Mouse (Mus musculus) lung, adult 2 months (tissue): ENCODE measurements at regions not wholly inside any gene's neighbourhood (a gene's known extent, or its start where the extent isn't known, plus 50 kb on each side); places are given as distances from the start of the nearest gene placed in this dataset.

Source experiments
- CTCF ChIP-seq: fragments of 200-500 bp; IDR thresholded peaks from 2 replicates; pipeline ENCODE4 v1.5.1; 2011; ENCODE audit warnings: mild to moderate bottlenecking, low read length, control low read depth; ENCODE audit not compliant: insufficient read depth
- POLR2A ChIP-seq: fragments of 200-500 bp; IDR thresholded peaks from 2 replicates; pipeline ENCODE4 v1.6.1; 2011; ENCODE audit warnings: low read depth, mild to moderate bottlenecking, control low read depth, low read length, borderline replicate concordance; ENCODE audit errors: extremely low read depth

DNA sequence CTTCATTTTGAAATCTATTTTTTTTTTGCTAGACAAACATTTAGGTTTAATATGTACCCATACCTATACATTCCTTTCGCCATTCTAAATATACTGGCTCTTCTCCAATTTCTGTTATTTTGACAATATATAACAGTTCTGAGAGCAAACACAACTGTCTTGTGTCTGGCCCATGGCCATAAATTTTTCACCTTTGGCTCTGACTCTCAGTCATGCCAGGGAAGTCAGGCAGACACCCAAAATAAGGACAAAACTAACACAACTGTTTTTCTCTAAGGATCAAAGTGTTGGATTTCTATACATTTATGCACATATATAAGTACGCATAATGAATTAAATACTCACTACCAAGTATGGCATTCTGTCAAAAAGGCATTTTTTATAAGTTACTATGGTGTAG lies 331.3 kb downstream of the Gja1 start:
- TF ChIP-seq CTCF (no peak), POLR2A (no peak)
